Mouse (Mus musculus) skeletal muscle tissue, adult 2 months (tissue): Measurements from ENCODE around the gene Ddx6.
"Not testable (repeated sequence)": the region's sequence is repeated elsewhere in the genome, so short reads cannot be mapped to it uniquely, and the experiment has no call there.

Experiments
- DNase-seq: peaks from one replicate; pipeline ENCODE4 v3.0.0-alpha.2; 2012; ENCODE audit warnings: low read depth, low spot score

Gene Ddx6

GRCm38 (mm10) chr9:44604779-44605615 is at the start of gene Ddx6:
Gene Ddx6 (plus strand): TSS chr9:44604892.
- DNase-seq, result peak; percentile 42

GRCm38 (mm10) chr9:44561597-44561996 is 43.1 kb upstream of the Ddx6 start, which contains the start of gene Cxcr5:
Gene Cxcr5 (minus strand): TSS chr9:44561877.
- no peak for DNase-seq

GRCm38 (mm10) chr9:44562936-44563335 is 41.8 kb upstream of the Ddx6 start:
- no peak for DNase-seq

- no peak for DNase-seq
These were observed 39.3 kb upstream of the Ddx6 start for GRCm38 (mm10) chr9:44565367-44565766.

- DNase-seq, result peak; percentile 93
These were observed 37.2 kb upstream of the Ddx6 start for GRCm38 (mm10) chr9:44567338-44568082.

- DNase-seq, result no peak
These were observed 36.6 kb upstream of the Ddx6 start for GRCm38 (mm10) chr9:44568083-44568455.

- DNase-seq, result peak; percentile 39
These were observed 33.7 kb upstream of the Ddx6 start for GRCm38 (mm10) chr9:44570939-44571382.

- DNase-seq, result no peak
These were observed 31.4 kb upstream of the Ddx6 start for GRCm38 (mm10) chr9:44573306-44573705.

- no peak for DNase-seq
These were observed 29.6 kb upstream of the Ddx6 start for GRCm38 (mm10) chr9:44575095-44575494.

- DNase-seq, result not testable (repeated sequence)
These were observed 28.6 kb upstream of the Ddx6 start for GRCm38 (mm10) chr9:44576046-44576445.

- peak; percentile 35 for DNase-seq
These were observed 25.3 kb upstream of the Ddx6 start for GRCm38 (mm10) chr9:44579392-44579791.

- DNase-seq, result no peak
These were observed 24.6 kb upstream of the Ddx6 start for GRCm38 (mm10) chr9:44580085-44580484.

GRCm38 (mm10) chr9:44581423-44581822 is 23.3 kb upstream of the Ddx6 start:
- DNase-seq, result no peak

- peak; percentile 60 for DNase-seq
These were observed 22.3 kb upstream of the Ddx6 start for GRCm38 (mm10) chr9:44582390-44582789.

GRCm38 (mm10) chr9:44586640-44587261 is 17.9 kb upstream of the Ddx6 start:
- DNase-seq, result no peak

- no peak for DNase-seq
These were observed 17.2 kb upstream of the Ddx6 start for GRCm38 (mm10) chr9:44587262-44588160.

GRCm38 (mm10) chr9:44588605-44589004 is 16.1 kb upstream of the Ddx6 start:
- no peak for DNase-seq

- DNase-seq, result no peak
These were observed 15.6 kb upstream of the Ddx6 start for GRCm38 (mm10) chr9:44589095-44589494.

- no peak for DNase-seq
These were observed 13.7 kb upstream of the Ddx6 start for GRCm38 (mm10) chr9:44590969-44591368.

- DNase-seq, result no peak
These were observed 13.0 kb upstream of the Ddx6 start for GRCm38 (mm10) chr9:44591595-44592188.

GRCm38 (mm10) chr9:44593221-44593620 is 11.5 kb upstream of the Ddx6 start:
- DNase-seq, result no peak
